Mouse (Mus musculus): ENCODE results near the gene Parp4. TPM values are rescaled to one million over a fixed set of nuclear protein-coding genes. Genes with fewer than 3 reads are reported as not detected.

Parp4 gene
- total RNA-seq, 2 experiments from 2014 or later: 4.7 to 5.3 TPM

Other genes with a start within 250 kb of the Parp4 start
- not detected for gene Atp12a, start 210.6 kb upstream of the Parp4 start, total RNA-seq (2021)
- under 1 TPM; 0.30 to 0.33 TPM for gene Rnf17, start 173.0 kb upstream of the Parp4 start, total RNA-seq (2021)
- gene Cenpj, start 194 bp upstream of the Parp4 start, total RNA-seq (2021): 1 to 10 TPM; 3.1 to 3.7 TPM
- gene Mphosph8, start 92.6 kb downstream of the Parp4 start, total RNA-seq (2021): 10 to 100 TPM; 42.9 to 43.8 TPM
- gene Pspc1, start 202.7 kb downstream of the Parp4 start, total RNA-seq (2021): 10 to 100 TPM; 58.7 to 60.2 TPM
- 10 to 100 TPM; 28.8 to 30.1 TPM for gene Zmym5, start 236.1 kb downstream of the Parp4 start, total RNA-seq (2021)

Data from layer of hippocampus, postnatal 14 days (tissue).